Mouse (Mus musculus): ENCODE data around the gene Klk1b4. TPM values are rescaled to one million over a fixed set of nuclear protein-coding genes. Genes with fewer than 3 reads are reported as not detected.
"Not testable (repeated sequence)": the region's sequence is repeated elsewhere in the genome, so short reads cannot be mapped to it uniquely, and the experiment has no call there.

The Klk1b4 gene
- total RNA-seq, 2 experiments from 2014 or later = not detected

- intact Hi-C loops (cut with DNase I); DNase-seq: not testable (repeated sequence)
Measured at GRCm38 (mm10) chr7:44250732-44251275, 43.6 kb downstream of the Klk1b4 start.

DNA sequence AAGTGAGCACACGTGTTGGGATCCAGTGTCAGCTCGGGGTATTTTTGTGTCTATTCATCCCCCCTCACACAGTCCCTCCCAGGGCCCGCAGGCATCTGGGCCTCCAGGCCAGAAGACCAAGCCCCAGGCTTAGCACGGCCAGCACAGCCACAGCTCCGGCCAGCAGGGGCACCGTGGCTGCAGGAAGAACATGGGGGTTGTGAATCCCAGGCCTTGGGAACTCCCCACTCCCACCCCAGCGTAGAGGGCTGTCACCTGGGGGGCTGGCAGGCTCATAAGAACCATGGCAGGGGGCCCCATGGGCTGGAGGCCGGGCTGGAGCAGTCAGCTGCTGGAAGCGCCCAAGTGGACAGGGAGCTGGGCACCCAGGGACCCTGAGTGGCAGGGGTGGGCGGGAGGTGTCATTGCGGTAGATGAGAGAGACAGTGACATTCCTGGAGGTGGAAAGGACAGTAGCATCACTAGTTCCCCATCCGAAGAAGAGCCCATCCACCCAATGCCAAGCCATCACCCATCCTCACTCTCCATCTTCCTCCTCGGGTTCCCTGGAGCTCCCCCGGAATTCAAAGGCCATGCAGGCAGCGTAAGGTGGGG lies 45.9 kb downstream of the Klk1b4 start:
- intact Hi-C loops (cut with DNase I) = no loop called here
- DNase-seq = no peak

GRCm38 (mm10) chr7:44254930-44255329 lies 47.7 kb downstream of the Klk1b4 start:
- intact Hi-C loops (cut with DNase I) = no loop called here
- no peak for DNase-seq

DNA sequence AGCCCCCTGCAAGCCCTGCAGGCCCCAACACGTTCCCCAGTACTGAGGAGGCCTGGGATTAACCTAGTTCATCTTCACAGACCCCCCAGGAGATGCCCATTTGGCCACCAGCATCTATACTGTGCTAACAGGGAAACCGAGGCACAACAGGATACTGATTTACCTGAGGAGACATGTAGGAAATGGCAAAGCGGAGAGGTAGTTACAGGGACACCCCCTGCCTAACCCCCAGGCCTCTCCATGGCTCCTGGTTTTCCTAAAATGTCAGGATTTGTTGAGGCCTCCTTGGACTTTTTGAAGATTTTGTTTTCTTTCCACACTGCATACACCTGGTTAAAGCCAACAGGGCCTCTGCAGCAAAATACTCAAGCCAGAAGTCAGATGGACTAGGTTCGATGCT lies 50.0 kb downstream of the Klk1b4 start, which contains the start of gene Acp4:
Acp4 (minus strand) TSS at position 101 of the 400 bp plus-strand sequence.
- intact Hi-C loops (cut with DNase I) = no loop called here
- no peak for DNase-seq

DNA sequence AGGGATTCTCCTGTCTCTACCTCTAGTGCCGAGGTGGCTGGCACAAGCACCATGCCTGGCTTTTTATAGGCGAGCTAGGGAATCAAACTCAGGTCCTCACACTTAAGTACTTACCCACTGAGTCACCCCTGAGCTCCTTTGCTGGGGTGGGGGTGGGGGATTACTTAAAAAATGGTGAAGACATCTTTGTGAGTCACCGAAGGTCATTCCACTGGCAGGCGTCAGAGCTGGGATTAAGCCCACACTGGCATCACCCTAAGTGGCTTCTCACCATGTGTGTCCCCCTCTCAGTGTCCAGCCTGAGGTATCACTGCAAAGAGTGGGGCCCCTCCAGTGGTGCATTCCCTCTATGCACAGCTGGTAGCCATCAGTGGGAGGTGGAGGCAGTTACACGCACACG lies 53.2 kb downstream of the Klk1b4 start:
- no peak for DNase-seq
- intact Hi-C loops (cut with DNase I) = loop anchor here (10.0 kb wide), 1 partner anchor 294 kb away; the partner anchor contains the start of gene Nr1h2

GRCm38 (mm10) chr7:44261147-44261546 lies 53.9 kb downstream of the Klk1b4 start, which contains the start of gene Gm15517:
Gene Gm15517 (plus strand): TSS chr7:44261447.
- no peak for DNase-seq
- intact Hi-C loops (cut with DNase I) = loop anchor here (10.0 kb wide), 1 partner anchor 294 kb away; the partner anchor contains the start of gene Nr1h2

Other genes with a start within 250 kb of the Klk1b4 start
- not detected for gene Klk1b1, start 240.7 kb upstream of the Klk1b4 start, total RNA-seq (2021)
- not detected for gene Klk1b9, start 231.4 kb upstream of the Klk1b4 start, total RNA-seq (2021)
- gene Klk1b11, start 211.6 kb upstream of the Klk1b4 start, total RNA-seq (2021) = not detected
- not detected for gene Klk1b26, start 195.3 kb upstream of the Klk1b4 start, total RNA-seq (2021)
- gene Klk1b27, start 155.1 kb upstream of the Klk1b4 start, total RNA-seq (2021) = not detected
- not detected for gene Klk1b21, start 105.1 kb upstream of the Klk1b4 start, total RNA-seq (2021)
- gene Klk1b22, start 94.8 kb upstream of the Klk1b4 start, total RNA-seq (2021) = not detected
- not detected for gene Klk1b16, start 70.7 kb upstream of the Klk1b4 start, total RNA-seq (2021)
- gene Klk1b24, start 19.2 kb upstream of the Klk1b4 start, total RNA-seq (2021) = not detected
- gene Klk1b3, start 9.2 kb upstream of the Klk1b4 start, total RNA-seq (2021) = not detected
- gene Klk1b5, start 8.5 kb downstream of the Klk1b4 start, total RNA-seq (2021) = not detected
- gene Klk1, start 17.9 kb downstream of the Klk1b4 start, total RNA-seq (2021) = under 1 TPM in 1 of 2 experiments, not detected in 1; 0.32 TPM
- gene Gm36864, start 28.7 kb downstream of the Klk1b4 start, total RNA-seq (2021) = not detected
- gene 1700028J19Rik, start 39.3 kb downstream of the Klk1b4 start, total RNA-seq (2021) = under 1 TPM; 0.29 to 0.56 TPM
- gene 2410002F23Rik, start 39.3 kb downstream of the Klk1b4 start, total RNA-seq (2021) = 10 to 100 TPM; 18.2 to 18.8 TPM
- gene Acp4, start 49.9 kb downstream of the Klk1b4 start, total RNA-seq (2021) = not detected
- not detected for gene Gm15517, start 54.0 kb downstream of the Klk1b4 start, total RNA-seq (2021)
- under 1 TPM; 0.84 to 0.88 TPM for gene Clec11a, start 99.5 kb downstream of the Klk1b4 start, total RNA-seq (2021)
- 1 to 10 TPM; 1.0 to 1.4 TPM for gene Shank1, start 102.8 kb downstream of the Klk1b4 start, total RNA-seq (2021)
- gene Syt3, start 176.7 kb downstream of the Klk1b4 start, total RNA-seq (2021) = 1 to 10 TPM; 1.5 to 2.2 TPM
- under 1 TPM in 1 of 2 experiments, not detected in 1; 0.24 TPM for gene 1700008O03Rik, start 178.4 kb downstream of the Klk1b4 start, total RNA-seq (2021)
- 10 to 100 TPM; 18.7 to 19.7 TPM for gene Lrrc4b, start 221.6 kb downstream of the Klk1b4 start, total RNA-seq (2021)